Mouse (Mus musculus): ENCODE data around the gene Ralgapb.

DNA sequence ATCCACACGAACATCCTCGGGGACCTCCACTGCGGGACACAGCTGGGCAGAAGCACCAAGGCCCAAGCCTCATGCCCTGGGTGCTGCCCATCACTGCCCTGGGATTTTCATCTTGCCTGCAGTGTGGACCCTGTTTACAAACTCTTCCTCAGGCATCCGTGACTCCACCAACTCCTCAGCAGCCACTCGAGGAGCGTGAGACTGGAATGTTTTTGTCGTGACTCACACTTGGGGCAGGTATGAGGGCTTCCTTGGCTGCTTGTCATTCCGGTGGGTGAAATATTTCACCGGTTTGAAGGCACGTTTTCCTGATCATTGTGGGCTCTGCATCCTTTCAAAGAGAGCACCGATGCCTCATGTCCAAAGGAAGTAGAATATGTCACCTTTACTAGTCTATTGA, 109.4 kb downstream of the Ralgapb start:
- no peak for TF ChIP-seq CHD2 (IDR thresholded peaks at IDR 0.05; ENCODE audit: low read depth, low read length)
- no peak for TF ChIP-seq ZNF384 (IDR thresholded peaks at IDR 0.05; ENCODE audit: low read depth, low read length)
- no peak for TF ChIP-seq MAFK (IDR thresholded peaks at IDR 0.05; ENCODE audit: insufficient read depth, low read depth, low read length)
